Mouse (Mus musculus): ENCODE data around the gene Rps27a. TPM values are rescaled to one million over a fixed set of nuclear protein-coding genes. Genes with fewer than 3 reads are reported as not detected.
A peak's percentile ranks its signal among the peaks of the same experiment; 100 is the strongest.

Rps27a gene
- total and polyA plus RNA-seq, 3 experiments: 560 to 2,403 (median 1,339) TPM

- Histone ChIP-seq H3K9me3 (replicated peaks; ENCODE audit: insufficient read depth, low read length) (no peaks in the 10 kb centered on the region), H3K4me1 (ENCODE audit: control insufficient read depth in 1 of 2, insufficient read depth in 2 of 2, low read length in 2 of 2) (peaks cover 4 to 17% of the 10 kb centered on the region in 2 experiments), H3K27me3 (ENCODE audit: control insufficient read depth in 1 of 2, insufficient read depth in 2 of 2, low read length in 2 of 2) (no peaks in the 10 kb centered on the region), H3K36me3 (ENCODE audit: control insufficient read depth in 1 of 2, insufficient read depth in 2 of 2, low read length in 2 of 2) (peaks cover 26 to 33% of the 10 kb centered on the region in 2 experiments), H3K27ac (ENCODE audit: control insufficient read depth, low read depth, low read length) (peak overlapping the region; percentile 95), H3K9ac (ENCODE audit: control insufficient read depth, low read depth, low read length, poor library complexity, severe bottlenecking) (peak overlapping the region; percentile 97), H3K4me3 (ENCODE audit: control insufficient read depth in 1 of 2, insufficient read depth in 1 of 2, low read depth in 2 of 2, low read length in 2 of 2) (peak overlapping the region; percentile 75 to 99), H3K79me2 (ENCODE audit: control insufficient read depth, insufficient read depth, low read length, poor library complexity) (peaks cover 26% of the 10 kb centered on the region)
- DNase-seq (ENCODE audit: low read depth, low spot score): peak; percentile 56
- TF ChIP-seq ZC3H11A (IDR thresholded peaks at IDR 0.05; ENCODE audit: low read depth, low read length) (no peak), EP300 (IDR thresholded peaks at IDR 0.05; ENCODE audit: low read depth in 1 of 2, low read length in 2 of 2) (0 out of 4 replicates have a peak, but pooled peaks of 1 of the 2 experiments have one; percentile 34), USF2 (IDR thresholded peaks at IDR 0.05; ENCODE audit: borderline replicate concordance in 1 of 2, insufficient read depth in 1 of 2, low read depth in 1 of 2, low read length in 2 of 2) (no peak), MAFK (IDR thresholded peaks at IDR 0.05; ENCODE audit: borderline replicate concordance, low read depth, low read length) (0 out of 2 replicates have a peak, but pooled peaks have one; percentile 31), ZNF384 (IDR thresholded peaks at IDR 0.05; ENCODE audit: low read depth, low read length) (no peak), SIN3A (IDR thresholded peaks at IDR 0.05; ENCODE audit: low read length) (0 out of 2 replicates have a peak, but pooled peaks have one; percentile 24), TBP (IDR thresholded peaks at IDR 0.05; ENCODE audit: low read depth, low read length) (no peak), RCOR1 (IDR thresholded peaks at IDR 0.05; ENCODE audit: low read depth, low read length) (no peak), MXI1 (IDR thresholded peaks at IDR 0.05; ENCODE audit: low read depth, low read length) (no peak), GABPA (IDR thresholded peaks at IDR 0.05; ENCODE audit: low read depth, low read length) (no peak), KAT2A (conservative IDR thresholded peaks at IDR 0.05; ENCODE audit: low read depth, low read length) (no peak), TAL1 (IDR thresholded peaks at IDR 0.05; ENCODE audit: low read length) (no peak), CTCF (IDR thresholded peaks at IDR 0.05 in 2 of 3, conservative IDR thresholded peaks at IDR 0.05 in 1 of 3; ENCODE audit: control insufficient read depth in 1 of 3, insufficient read depth in 1 of 3, low read depth in 2 of 3, low read length in 3 of 3, poor library complexity in 1 of 3, severe bottlenecking in 1 of 3) (no peak), MYB (IDR thresholded peaks at IDR 0.05; ENCODE audit: low read depth, low read length) (0 out of 2 replicates have a peak, but pooled peaks have one; percentile 9), MAZ (IDR thresholded peaks at IDR 0.05; ENCODE audit: low read depth, low read length) (no peak), SMC3 (IDR thresholded peaks at IDR 0.05; ENCODE audit: low read depth, low read length) (no peak), TCF12 (IDR thresholded peaks at IDR 0.05; ENCODE audit: low read depth, low read length) (no peak), UBTF (IDR thresholded peaks at IDR 0.05; ENCODE audit: borderline replicate concordance, insufficient read depth, low read depth, low read length) (no peak), BHLHE40 (IDR thresholded peaks at IDR 0.05; ENCODE audit: borderline replicate concordance, low read depth, low read length) (no peak), GATA1 (IDR thresholded peaks at IDR 0.05; ENCODE audit: low read depth, low read length) (peak; percentile 64), USF1 (IDR thresholded peaks at IDR 0.05; ENCODE audit: low read depth, low read length) (no peak), RAD21 (IDR thresholded peaks at IDR 0.05; ENCODE audit: low read depth, low read length) (no peak), E2F4 (IDR thresholded peaks at IDR 0.05; ENCODE audit: borderline replicate concordance, low read depth, low read length) (no peak), POLR2AphosphoS2 (IDR thresholded peaks at IDR 0.05; ENCODE audit: low read length) (no peak; the same call in 1 of the 2 replicates), ZMIZ1 (IDR thresholded peaks at IDR 0.05; ENCODE audit: low read depth, low read length) (no peak), CHD2 (IDR thresholded peaks at IDR 0.05; ENCODE audit: low read length) (no peak), MYC (IDR thresholded peaks at IDR 0.05; ENCODE audit: low read depth, low read length) (0 out of 2 replicates have a peak, but pooled peaks have one; percentile 4), POLR2A (IDR thresholded peaks at IDR 0.05; ENCODE audit: control insufficient read depth in 1 of 2, insufficient read depth in 1 of 2, low read depth in 1 of 2, low read length in 2 of 2, poor library complexity in 1 of 2) (no peak), MAX (IDR thresholded peaks at IDR 0.05; ENCODE audit: low read length) (no peak), NRF1 (IDR thresholded peaks at IDR 0.05; ENCODE audit: insufficient read depth, low read depth, low read length, poor library complexity, severe bottlenecking) (no peak), ELF1 (IDR thresholded peaks at IDR 0.05; ENCODE audit: low read depth, low read length) (0 out of 2 replicates have a peak, but pooled peaks have one; percentile 11), ETS1 (IDR thresholded peaks at IDR 0.05; ENCODE audit: low read depth, low read length) (0 out of 2 replicates have a peak, but pooled peaks have one; percentile 24), POLR2AphosphoS5 (IDR thresholded peaks at IDR 0.05; ENCODE audit: borderline replicate concordance, low read depth, low read length) (no peak), HCFC1 (IDR thresholded peaks at IDR 0.05; ENCODE audit: low read depth, low read length) (no peak), MEF2A (IDR thresholded peaks at IDR 0.05; ENCODE audit: extremely low read depth, insufficient replicate concordance, low read depth, low read length, poor library complexity, severe bottlenecking) (no peak), NELFE (IDR thresholded peaks at IDR 0.05; ENCODE audit: low read depth, low read length) (no peak), ZKSCAN1 (IDR thresholded peaks at IDR 0.05; ENCODE audit: low read depth, low read length) (no peak)
Observed at GRCm38 (mm10) chr11:29546762-29547161, 1.1 kb downstream of the Rps27a start.
